Mouse (Mus musculus): ENCODE data around the gene Tcam1. TPM values are rescaled to one million over a fixed set of nuclear protein-coding genes. Genes with fewer than 3 reads are reported as not detected.
A peak's percentile ranks its signal among the peaks of the same experiment; 100 is the strongest.

Tcam1 gene
- polyA plus RNA-seq, 1 experiment from 2014 or later = 0.43 TPM

DNA sequence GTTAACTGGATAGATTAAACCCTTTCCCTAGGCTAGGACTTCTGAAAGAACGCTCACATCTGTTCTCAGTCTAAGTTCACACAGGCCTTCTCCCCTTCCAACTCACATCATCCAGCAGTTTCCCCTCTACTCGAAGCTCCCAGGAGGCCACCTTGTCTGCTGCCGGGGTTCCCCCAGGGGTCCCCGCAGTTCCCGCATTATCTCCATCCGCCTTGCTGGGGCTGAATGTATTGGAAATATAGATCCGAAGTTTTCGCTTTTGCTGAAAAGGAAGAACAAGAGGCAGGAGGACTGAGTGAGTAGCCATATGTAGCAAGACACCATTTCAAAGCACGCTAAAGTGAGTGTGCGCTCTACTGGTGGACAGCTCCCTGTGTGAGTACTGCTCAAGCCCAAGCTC, 10.0 kb upstream of the Tcam1 start:
- Histone ChIP-seq H3K4me3 (peak overlapping the region; percentile 34; the same call in 1 of the 2 replicates), H3K9me3 (no peaks in the 10 kb centered on the region), H3K4me2 (replicated peaks) (peak overlapping the region; percentile 58), H3K27me3 (no peaks in the 10 kb centered on the region), H3K36me3 (peaks cover 59% of the 10 kb centered on the region), H3K9ac (no peak overlapping the region), H3K27ac (no peak overlapping the region), H3K4me1 (peaks cover 50% of the 10 kb centered on the region)
- no peak for ATAC-seq (ENCODE audit: low FRiP score, low read depth)
- 90% methylated on average over 10 of the region's 10 CpGs for WGBS

DNA sequence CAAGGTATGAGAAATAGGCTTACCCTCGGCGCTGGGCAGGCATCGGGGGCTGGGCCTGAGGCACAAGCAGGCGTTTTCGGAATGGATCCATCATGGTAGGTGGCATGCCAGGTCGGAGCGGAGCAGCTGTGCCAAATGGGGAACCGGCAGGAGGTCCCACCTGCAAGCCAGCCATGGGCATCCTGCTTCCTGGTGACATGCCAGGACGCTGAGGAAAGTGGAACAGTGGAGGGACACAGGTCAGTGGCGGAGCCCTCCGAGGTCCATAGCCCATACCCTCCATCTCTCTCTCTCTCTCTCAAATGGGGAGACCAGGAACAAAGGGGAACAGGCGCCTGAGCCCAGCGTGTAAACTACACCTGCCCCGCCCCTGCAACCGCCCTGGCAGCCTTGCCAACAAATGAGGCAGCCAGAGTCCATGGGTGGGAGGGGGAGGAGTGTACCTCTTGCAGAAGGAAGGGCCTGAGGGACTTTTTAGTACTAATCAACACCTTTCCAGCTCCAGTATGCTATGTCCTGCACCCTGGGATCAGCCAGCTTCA, 9.1 kb upstream of the Tcam1 start:
- 42% methylated on average over 15 of the region's 15 CpGs for WGBS
- Histone ChIP-seq H3K4me1 (peaks cover 53% of the 10 kb centered on the region), H3K27ac (peak overlapping the region; percentile 87), H3K27me3 (no peaks in the 10 kb centered on the region), H3K9me3 (no peaks in the 10 kb centered on the region), H3K9ac (peak overlapping the region; percentile 43; the same call in 1 of the 2 replicates), H3K4me2 (replicated peaks) (peak overlapping the region; percentile 58), H3K4me3 (peak overlapping the region; percentile 34), H3K36me3 (peaks cover 50% of the 10 kb centered on the region)
- ATAC-seq (ENCODE audit: low FRiP score, low read depth) = peak; percentile 7; the same call in 1 of the 2 replicates

DNA sequence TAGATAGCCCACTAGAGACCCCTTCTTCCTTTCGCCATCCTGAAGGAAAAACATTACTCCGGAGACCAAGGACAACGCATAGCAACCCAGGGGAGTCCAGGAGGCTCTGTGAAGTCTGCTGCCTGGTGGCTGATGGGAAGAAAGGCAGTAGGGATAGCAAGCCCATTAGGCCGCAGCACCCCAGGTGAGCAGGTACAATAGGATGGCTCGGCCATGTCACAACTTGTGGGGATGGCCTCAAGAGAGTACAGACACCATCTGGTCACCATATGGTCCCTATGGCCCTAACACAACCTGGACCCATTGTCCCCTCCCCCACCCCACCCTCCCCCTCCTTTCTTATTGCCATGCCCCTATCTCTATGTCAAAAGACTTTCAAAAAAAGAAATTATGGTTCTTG, 8.6 kb upstream of the Tcam1 start:
- peaks cover 53% of the 10 kb centered on the region for H3K4me1 ChIP-seq
- WGBS = 38% methylated on average over 5 of the region's 5 CpGs
- H3K9me3 ChIP-seq = no peaks in the 10 kb centered on the region
- peak overlapping the region; percentile 34 for H3K4me3 ChIP-seq
- H3K27ac ChIP-seq = peak overlapping the region; percentile 87
- no peak for ATAC-seq (ENCODE audit: low FRiP score, low read depth)
- peak overlapping the region; percentile 58 for H3K4me2 ChIP-seq (replicated peaks)
- peaks cover 45% of the 10 kb centered on the region for H3K36me3 ChIP-seq
- no peaks in the 10 kb centered on the region for H3K27me3 ChIP-seq
- no peak overlapping the region for H3K9ac ChIP-seq

DNA sequence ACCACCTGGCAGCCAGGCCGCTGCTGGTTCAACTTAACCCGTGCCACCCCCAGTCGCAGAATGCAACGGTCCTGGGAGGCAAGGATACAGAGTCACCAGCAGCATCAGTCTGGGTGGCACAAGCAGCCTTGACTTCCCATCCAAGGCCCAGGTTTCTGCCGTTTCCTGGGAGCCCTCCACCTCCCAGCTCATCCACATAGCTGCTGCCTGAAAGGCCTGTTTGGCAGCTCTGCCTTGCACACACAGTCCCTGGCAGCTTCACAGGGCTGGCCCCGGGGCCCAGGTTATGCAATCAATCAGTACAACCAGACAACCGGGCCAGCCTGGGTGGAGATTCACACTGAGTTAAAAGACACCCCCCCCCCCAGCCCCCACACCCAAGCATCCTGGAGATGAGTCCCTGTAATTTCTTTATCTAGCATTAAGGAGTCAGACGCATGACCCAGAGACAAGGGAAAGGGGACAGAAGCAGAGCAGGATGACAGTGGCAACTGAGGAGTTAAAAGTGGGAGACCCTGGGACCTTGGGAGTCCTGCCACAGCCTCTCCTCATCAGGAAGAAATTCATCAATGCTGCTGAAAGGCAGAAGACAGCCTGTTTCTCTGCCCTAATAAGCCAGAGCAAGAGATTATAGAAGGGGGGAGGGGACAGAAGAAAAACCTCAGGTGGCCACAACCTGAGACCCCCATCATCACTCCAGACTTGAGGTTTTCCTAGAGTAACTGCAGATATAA, 8.0 kb upstream of the Tcam1 start:
- Histone ChIP-seq H3K4me3 (peak overlapping the region; percentile 34), H3K27me3 (no peaks in the 10 kb centered on the region), H3K4me1 (peaks cover 56% of the 10 kb centered on the region), H3K9ac (peak overlapping the region; percentile 62), H3K36me3 (peaks cover 39% of the 10 kb centered on the region), H3K4me2 (replicated peaks) (peak overlapping the region; percentile 58), H3K27ac (peak overlapping the region; percentile 87), H3K9me3 (no peaks in the 10 kb centered on the region)
- no peak for ATAC-seq (ENCODE audit: low FRiP score, low read depth)
- WGBS = 17% methylated on average over 8 of the region's 8 CpGs

- Histone ChIP-seq H3K4me3 (peak overlapping the region; percentile 34), H3K36me3 (peaks cover 33% of the 10 kb centered on the region), H3K4me2 (replicated peaks) (peak overlapping the region; percentile 58), H3K27me3 (no peaks in the 10 kb centered on the region), H3K27ac (peak overlapping the region; percentile 87), H3K9ac (peak overlapping the region; percentile 62; the same call in 1 of the 2 replicates), H3K4me1 (peaks cover 61% of the 10 kb centered on the region), H3K9me3 (no peaks in the 10 kb centered on the region)
- 0% methylated on average over 3 of the region's 3 CpGs for WGBS
- no peak for ATAC-seq (ENCODE audit: low FRiP score, low read depth)
These were observed 7.4 kb upstream of the Tcam1 start for GRCm38 (mm10) chr11:106269060-106269431.

DNA sequence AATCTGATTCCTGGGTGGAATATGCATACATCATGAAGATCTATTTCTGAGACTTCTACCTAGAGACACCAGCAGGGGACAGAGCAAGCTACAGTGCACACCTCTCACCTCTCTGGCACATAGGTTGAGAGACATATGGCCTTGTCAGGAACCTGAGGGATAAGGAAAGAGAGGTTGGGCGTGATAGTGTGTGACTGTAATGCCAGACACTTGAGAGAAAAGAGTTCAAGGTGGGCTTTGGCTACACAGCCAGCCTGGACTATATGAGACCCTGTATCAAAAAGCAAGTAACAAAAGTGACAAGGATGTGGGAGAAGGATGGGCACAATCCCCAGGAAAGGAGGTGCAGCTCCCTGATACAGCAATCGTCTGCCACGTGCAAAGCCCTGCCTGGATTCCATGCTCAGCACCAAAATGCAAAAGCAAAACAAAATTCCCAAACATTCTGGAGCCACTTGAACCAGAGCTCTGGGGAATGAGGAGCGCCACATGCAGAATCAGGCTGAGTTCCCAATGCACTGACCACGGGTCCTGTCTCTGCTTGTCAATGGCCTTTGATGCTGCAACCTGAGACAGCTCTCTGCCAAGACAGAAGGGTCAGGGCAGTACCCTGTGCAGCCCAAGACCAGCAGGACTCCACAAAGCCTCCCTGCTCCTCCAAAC, 5.2 kb upstream of the Tcam1 start:
- peak overlapping the region; percentile 76 for H3K4me3 ChIP-seq
- 24% methylated on average over 5 of the region's 5 CpGs for WGBS

GRCm38 (mm10) chr11:106271794-106272643, 4.5 kb upstream of the Tcam1 start:
- ATAC-seq (ENCODE audit: low FRiP score, low read depth) = no peak; the same call in 1 of the 2 replicates
- WGBS = 1% methylated on average over 32 of the region's 41 CpGs

More for the DNA sequence above, 5.2 kb upstream of the Tcam1 start:
- ATAC-seq (ENCODE audit: low FRiP score, low read depth) = no peak
- peaks cover 11% of the 10 kb centered on the region for H3K36me3 ChIP-seq
- H3K4me1 ChIP-seq = peaks cover 78% of the 10 kb centered on the region
- H3K27ac ChIP-seq = peak overlapping the region; percentile 96
- peak overlapping the region; percentile 100 for H3K9ac ChIP-seq
- H3K4me2 ChIP-seq (replicated peaks) = peak overlapping the region; percentile 94
- no peaks in the 10 kb centered on the region for H3K27me3 ChIP-seq
- H3K9me3 ChIP-seq = no peaks in the 10 kb centered on the region

DNA sequence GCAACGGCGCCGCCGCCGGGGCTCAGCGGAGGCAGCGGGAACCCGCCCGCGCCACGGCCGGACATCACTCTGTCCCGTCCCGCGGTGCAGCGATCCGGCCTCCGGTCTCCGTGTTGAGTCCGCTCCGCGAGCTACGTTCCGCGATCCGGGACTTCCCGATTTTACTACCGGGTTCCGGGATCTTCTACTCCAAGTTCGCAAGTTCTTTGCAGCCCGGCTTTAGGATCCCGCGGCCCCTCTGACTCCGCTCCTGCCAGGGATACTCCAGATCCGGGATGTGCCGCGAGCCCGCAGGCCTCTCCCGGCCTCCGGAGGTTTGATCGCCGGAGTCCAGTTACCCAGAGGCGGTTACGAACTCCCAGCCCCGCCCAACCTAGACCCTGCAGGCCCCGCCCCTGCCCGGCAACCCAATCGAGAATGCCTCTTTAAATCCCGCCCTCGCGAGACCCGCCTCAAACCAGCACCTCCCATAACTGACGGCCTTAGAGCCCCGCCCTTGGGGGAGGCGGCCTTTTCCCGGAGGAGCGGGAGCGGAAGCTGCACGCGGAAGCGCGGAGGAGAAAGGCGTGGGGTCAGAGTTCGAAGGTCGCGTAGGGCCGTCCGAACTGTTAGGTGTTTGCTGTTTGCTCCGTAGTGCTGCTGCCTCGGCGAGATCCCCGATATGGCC, 3.7 kb upstream of the Tcam1 start, which contains the start of gene Smarcd2:
Gene Smarcd2, minus strand, starts transcription at position 329 of the 667 bp plus-strand sequence.
- Histone ChIP-seq H3K27ac (peak within 1 kb of the TSS; percentile 96), H3K9ac (peak within 1 kb of the TSS; percentile 100), H3K27me3 (no peaks in the 10 kb centered on the region), H3K36me3 (no peaks in the 10 kb centered on the region; the same call in 1 of the 2 replicates), H3K4me3 (peak within 1 kb of the TSS; percentile 76), H3K4me2 (replicated peaks) (peak within 1 kb of the TSS; percentile 94), H3K4me1 (peaks cover 69% of the 10 kb centered on the region), H3K9me3 (no peaks in the 10 kb centered on the region)
- under 1% methylated on average over 61 of the region's 72 CpGs for WGBS
- peak; percentile 94 for ATAC-seq (ENCODE audit: low FRiP score, low read depth)

More at GRCm38 (mm10) chr11:106271794-106272643, 4.5 kb upstream of the Tcam1 start:
- Histone ChIP-seq H3K4me3 (peak overlapping the region; percentile 76), H3K27ac (peak overlapping the region; percentile 96), H3K4me2 (replicated peaks) (peak overlapping the region; percentile 94), H3K9me3 (no peaks in the 10 kb centered on the region), H3K9ac (peak overlapping the region; percentile 100), H3K27me3 (no peaks in the 10 kb centered on the region), H3K4me1 (peaks cover 76% of the 10 kb centered on the region), H3K36me3 (peaks cover 4% of the 10 kb centered on the region)

DNA sequence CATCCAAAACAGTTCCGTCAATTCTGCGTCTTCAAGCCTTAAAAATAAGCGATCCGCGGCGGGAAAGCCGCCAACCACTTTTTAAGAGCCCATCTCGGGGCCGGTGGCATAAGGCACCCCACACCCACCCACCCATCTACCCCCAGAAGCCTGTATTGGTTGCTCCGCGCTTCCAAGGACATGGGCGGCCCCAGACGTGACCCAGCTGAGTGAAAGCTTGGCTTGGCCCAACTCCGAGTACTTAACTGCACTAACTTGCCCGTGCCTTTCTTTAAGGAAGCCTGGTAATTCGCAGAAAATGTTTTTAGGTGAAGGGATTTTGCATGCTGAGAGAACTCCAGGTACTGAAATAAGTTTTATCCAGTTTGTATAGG, 3.2 kb upstream of the Tcam1 start:
- H3K4me1 ChIP-seq = peaks cover 63% of the 10 kb centered on the region
- H3K4me3 ChIP-seq = peak overlapping the region; percentile 76
- H3K4me2 ChIP-seq (replicated peaks) = peak overlapping the region; percentile 94
- H3K9me3 ChIP-seq = no peaks in the 10 kb centered on the region
- no peak for ATAC-seq (ENCODE audit: low FRiP score, low read depth)
- peak overlapping the region; percentile 87 for H3K27ac ChIP-seq
- peak overlapping the region; percentile 65 for H3K9ac ChIP-seq
- H3K36me3 ChIP-seq = no peaks in the 10 kb centered on the region; the same call in 1 of the 2 replicates
- WGBS = 10% methylated on average over 16 of the region's 16 CpGs
- H3K27me3 ChIP-seq = no peaks in the 10 kb centered on the region; the same call in 1 of the 2 replicates

GRCm38 (mm10) chr11:106273811-106274210, 2.7 kb upstream of the Tcam1 start:
- H3K4me3 ChIP-seq = peak overlapping the region; percentile 76; the same call in 1 of the 2 replicates
- WGBS = 92% methylated on average over 6 of the region's 6 CpGs
- H3K36me3 ChIP-seq = no peaks in the 10 kb centered on the region; the same call in 1 of the 2 replicates
- H3K9me3 ChIP-seq = no peaks in the 10 kb centered on the region
- H3K27ac ChIP-seq = 0 out of 2 replicates have a peak overlapping the region, but pooled peaks have one; percentile 87
- no peak overlapping the region for H3K9ac ChIP-seq
- H3K4me2 ChIP-seq (replicated peaks) = peak overlapping the region; percentile 94
- H3K27me3 ChIP-seq = no peaks in the 10 kb centered on the region; the same call in 1 of the 2 replicates
- no peak for ATAC-seq (ENCODE audit: low FRiP score, low read depth)
- H3K4me1 ChIP-seq = peaks cover 58% of the 10 kb centered on the region

- H3K4me3 ChIP-seq = no peak overlapping the region
- peak overlapping the region; percentile 49 for H3K27ac ChIP-seq
- ATAC-seq (ENCODE audit: low FRiP score, low read depth) = no peak
- H3K27me3 ChIP-seq = no peaks in the 10 kb centered on the region; the same call in 1 of the 2 replicates
- H3K4me2 ChIP-seq (replicated peaks) = 0 out of 2 replicates have a peak overlapping the region, but pooled peaks have one; percentile 94
- no peaks in the 10 kb centered on the region; the same call in 1 of the 2 replicates for H3K36me3 ChIP-seq
- 72% methylated on average over 1 of the region's 1 CpGs for WGBS
- H3K9me3 ChIP-seq = no peaks in the 10 kb centered on the region
- H3K9ac ChIP-seq = no peak overlapping the region
- H3K4me1 ChIP-seq = peaks cover 53% of the 10 kb centered on the region
These were observed 2.1 kb upstream of the Tcam1 start for GRCm38 (mm10) chr11:106274374-106274773.

Measured in limb, embryonic 13.5 days (tissue).